Mouse (Mus musculus) hindbrain, postnatal 0 days (tissue): ENCODE data around the gene Il27. TPM values are rescaled to one million over a fixed set of nuclear protein-coding genes. Genes with fewer than 3 reads are reported as not detected.

Source experiments
- ATAC-seq: fragments of 200-750 bp; cut with Nextera tagmentation; 2 replicates; pipeline ENCODE4 v1.8.0; 2017; ENCODE audit warnings: mild to moderate bottlenecking, moderate TSS enrichment, moderate library complexity
- DNase-seq: peaks from one replicate; pipeline ENCODE4 v3.0.0-alpha.2; 2015; ENCODE audit warnings: low spot score
- H3K27ac ChIP-seq: fragments of 300-500 bp; sonication (generic); 2 replicates; pipeline ENCODE4 v1.5.1; 2014; ENCODE audit warnings: mild to moderate bottlenecking
- H3K27me3 ChIP-seq: fragments of 300-500 bp; sonication (generic); 2 replicates; pipeline ENCODE4 v1.6.1; 2014; ENCODE audit warnings: low read length, mixed read lengths; ENCODE audit not compliant: insufficient read depth
- H3K36me3 ChIP-seq: fragments of 300-500 bp; sonication (generic); 2 replicates; pipeline ENCODE4 v1.6.1; 2014; ENCODE audit warnings: low read length, mixed read lengths; ENCODE audit not compliant: insufficient read depth
- H3K4me1 ChIP-seq: fragments of 300-500 bp; sonication (generic); 2 replicates; pipeline ENCODE4 v1.6.1; 2014; ENCODE audit warnings: antibody characterized with exemption, low read length, mixed read lengths; ENCODE audit not compliant: insufficient read depth
- H3K4me2 ChIP-seq: fragments of 300-500 bp; sonication (generic); 2 replicates; pipeline ENCODE4 v1.6.1; 2014; ENCODE audit warnings: low read depth, mild to moderate bottlenecking, low read length, moderate library complexity, mixed read lengths
- H3K4me3 ChIP-seq: fragments of 300-500 bp; sonication (generic); 2 replicates; pipeline ENCODE4 v1.5.1; 2014; ENCODE audit warnings: low read length
- H3K9ac ChIP-seq: fragments of 300-500 bp; sonication (generic); replicated peaks from 2 replicates; pipeline ENCODE4 v1.6.1; 2014; ENCODE audit warnings: mild to moderate bottlenecking, low read length, moderate library complexity, mixed read lengths
- H3K9me3 ChIP-seq: fragments of 300-500 bp; sonication (generic); 2 replicates; pipeline ENCODE4 v1.6.1; 2016; ENCODE audit warnings: low read length, mixed read lengths
- CTCF ChIP-seq: IDR thresholded peaks from 2 replicates; pipeline ENCODE4 v1.5.1; 2016; ENCODE audit warnings: antibody characterized with exemption, control low read depth, low read depth
- WGBS: fragments of 180-500 bp; shearing (Covaris S2); extraction: QIAGEN DNeasy Blood & Tissue Kit; methylation state at CpG from one replicate; pipeline ENCODE4 v1.1.7; 2014; 5-methylcytosine and 5-hydroxymethylcytosine counted together
- polyA plus RNA-seq: library from polyadenylated mRNA; unstranded; fragments of >200 nt; fragmentation: Nextera tagmentation; extraction: Ambion mirVana; gene quantifications from 2 replicates; pipeline ENCODE4 v1.2.1, GENCODE M21; 2015
- total RNA-seq: library from RNA; depleted of rRNA; stranded (reverse); fragments of >200 nt; gene quantifications from 2 replicates; pipeline ENCODE4 v1.2.3, GENCODE M21; 2014

Il27 gene
- total and polyA plus RNA-seq, 2 experiments from 2014 or later: 0.94 TPM; not detected in 1

GRCm38 (mm10) chr7:126586839-126587238 lies 7.9 kb downstream of the Il27 start:
- no peaks in the 10 kb centered on the region for H3K9me3 ChIP-seq
- H3K9ac ChIP-seq: no peak overlapping the region
- no peaks in the 10 kb centered on the region for H3K27me3 ChIP-seq
- ATAC-seq (no peak), DNase-seq (no peak)
- no peaks in the 10 kb centered on the region for H3K36me3 ChIP-seq
- no peak overlapping the region for H3K4me2 ChIP-seq
- TF ChIP-seq CTCF: no peak
- 0 out of 2 replicates have a peak, but pooled peaks cover 5% of the 10 kb centered on the region for H3K4me1 ChIP-seq
- 65% methylated on average over 8 of the region's 8 CpGs for WGBS
- H3K27ac ChIP-seq: no peak overlapping the region
- H3K4me3 ChIP-seq: no peak overlapping the region

- Histone ChIP-seq H3K4me2 (no peak within 1 kb of the TSS), H3K4me1 (0 out of 2 replicates have a peak, but pooled peaks cover 5% of the 10 kb centered on the region), H3K9ac (no peak within 1 kb of the TSS), H3K36me3 (no peaks in the 10 kb centered on the region), H3K27ac (no peak within 1 kb of the TSS), H3K4me3 (no peak within 1 kb of the TSS), H3K27me3 (no peaks in the 10 kb centered on the region), H3K9me3 (no peaks in the 10 kb centered on the region)
- DNase-seq (no peak), ATAC-seq (no peak)
- no peak for TF ChIP-seq CTCF
- 74% methylated on average over 5 of the region's 6 CpGs for WGBS
Measured at GRCm38 (mm10) chr7:126585717-126586116, 9.0 kb downstream of the Il27 start, which contains the start of gene Cln3. Gene Cln3 (minus strand): TSS chr7:126585817.

GRCm38 (mm10) chr7:126584506-126584977 lies 10.2 kb downstream of the Il27 start, which contains the start of gene Apobr:
Gene Apobr (plus strand): TSS chr7:126584942.
- no peak for ATAC-seq
- Histone ChIP-seq H3K4me3 (peak within 1 kb of the TSS; percentile 53), H3K4me1 (0 out of 2 replicates have a peak, but pooled peaks cover 5% of the 10 kb centered on the region), H3K4me2 (peak within 1 kb of the TSS; percentile 90), H3K27ac (peak within 1 kb of the TSS; percentile 81; the same call in 1 of the 2 replicates), H3K9me3 (no peaks in the 10 kb centered on the region), H3K9ac (no peak within 1 kb of the TSS), H3K27me3 (no peaks in the 10 kb centered on the region), H3K36me3 (no peaks in the 10 kb centered on the region)
- WGBS: 83% methylated on average over 8 of the region's 8 CpGs
- no peak for DNase-seq
- TF ChIP-seq CTCF: no peak

- 60% methylated on average over 6 of the region's 6 CpGs for WGBS
- no peak for TF ChIP-seq CTCF
- peak; percentile 2 for DNase-seq
- Histone ChIP-seq H3K4me2 (peak overlapping the region; percentile 90), H3K36me3 (no peaks in the 10 kb centered on the region), H3K9ac (0 out of 2 replicates have a peak overlapping the region, but pooled peaks have one; percentile 47), H3K4me1 (0 out of 2 replicates have a peak, but pooled peaks cover 5% of the 10 kb centered on the region), H3K9me3 (no peaks in the 10 kb centered on the region), H3K27ac (peak overlapping the region; percentile 81; the same call in 1 of the 2 replicates), H3K27me3 (no peaks in the 10 kb centered on the region), H3K4me3 (peak overlapping the region; percentile 53)
- no peak for ATAC-seq
Measured at GRCm38 (mm10) chr7:126583761-126584160, 11.0 kb downstream of the Il27 start.

- Histone ChIP-seq H3K27ac (peak overlapping the region; percentile 81), H3K4me3 (peak overlapping the region; percentile 53), H3K4me2 (peak overlapping the region; percentile 90), H3K4me1 (0 out of 2 replicates have a peak, but pooled peaks cover 5% of the 10 kb centered on the region), H3K9me3 (no peaks in the 10 kb centered on the region), H3K27me3 (no peaks in the 10 kb centered on the region), H3K36me3 (no peaks in the 10 kb centered on the region), H3K9ac (peak overlapping the region; percentile 47)
- WGBS: under 1% methylated on average over 22 of the region's 22 CpGs
- TF ChIP-seq CTCF: no peak
- ATAC-seq (peak; percentile 91), DNase-seq (peak; percentile 93)
Measured at GRCm38 (mm10) chr7:126583251-126583709, 11.5 kb downstream of the Il27 start.

GRCm38 (mm10) chr7:126582759-126583158 lies 12.0 kb downstream of the Il27 start:
- H3K4me2 ChIP-seq: peak overlapping the region; percentile 90
- DNase-seq (peak; percentile 32), ATAC-seq (peak; percentile 66)
- no peak for TF ChIP-seq CTCF
- peak overlapping the region; percentile 47 for H3K9ac ChIP-seq
- H3K4me3 ChIP-seq: peak overlapping the region; percentile 53
- no peak overlapping the region for H3K27ac ChIP-seq
- no peaks in the 10 kb centered on the region for H3K36me3 ChIP-seq
- 0 out of 2 replicates have a peak, but pooled peaks cover 5% of the 10 kb centered on the region for H3K4me1 ChIP-seq
- H3K9me3 ChIP-seq: no peaks in the 10 kb centered on the region
- under 1% methylated on average over 20 of the region's 20 CpGs for WGBS
- no peaks in the 10 kb centered on the region for H3K27me3 ChIP-seq

- Histone ChIP-seq H3K9me3 (no peaks in the 10 kb centered on the region), H3K9ac (no peak overlapping the region), H3K36me3 (no peaks in the 10 kb centered on the region), H3K4me2 (0 out of 2 replicates have a peak overlapping the region, but pooled peaks have one; percentile 90), H3K4me3 (no peak overlapping the region), H3K27ac (no peak overlapping the region), H3K27me3 (no peaks in the 10 kb centered on the region), H3K4me1 (0 out of 2 replicates have a peak, but pooled peaks cover 5% of the 10 kb centered on the region)
- ATAC-seq (no peak), DNase-seq (no peak)
- TF ChIP-seq CTCF: no peak
- WGBS: 82% methylated on average over 6 of the region's 6 CpGs
Measured at GRCm38 (mm10) chr7:126581661-126582060, 13.1 kb downstream of the Il27 start.
